Mouse (Mus musculus) megakaryocyte-erythroid progenitor cell, adult 5-6 weeks (primary cell): ENCODE data around the gene Zcchc14. TPM values are rescaled to one million over a fixed set of nuclear protein-coding genes. Genes with fewer than 3 reads are reported as not detected.

ENCODE experiments used
- ATAC-seq: replicated peaks from 2 replicates; pipeline ENCODE4 v1.8.0; 2016; ENCODE audit warnings: mild to moderate bottlenecking, inconsistent platforms; ENCODE audit not compliant: severe bottlenecking, poor library complexity, low FRiP score, low TSS enrichment
- total RNA-seq, 2 experiments: library from RNA; stranded (forward) in 1 of 2; stranded (reverse) in 1 of 2; fragments of 200-1000, 215-1000 nt in 1 of 2; fragments of >200 nt in 1 of 2; fragmentation: Nextera tagmentation in 1 of 2; gene quantifications; 2 replicates each; pipeline ENCODE4 v1.2.3; 2014 to 2017

Gene Zcchc14
- total RNA-seq, 2 experiments from 2014 or later = not detected

DNA sequence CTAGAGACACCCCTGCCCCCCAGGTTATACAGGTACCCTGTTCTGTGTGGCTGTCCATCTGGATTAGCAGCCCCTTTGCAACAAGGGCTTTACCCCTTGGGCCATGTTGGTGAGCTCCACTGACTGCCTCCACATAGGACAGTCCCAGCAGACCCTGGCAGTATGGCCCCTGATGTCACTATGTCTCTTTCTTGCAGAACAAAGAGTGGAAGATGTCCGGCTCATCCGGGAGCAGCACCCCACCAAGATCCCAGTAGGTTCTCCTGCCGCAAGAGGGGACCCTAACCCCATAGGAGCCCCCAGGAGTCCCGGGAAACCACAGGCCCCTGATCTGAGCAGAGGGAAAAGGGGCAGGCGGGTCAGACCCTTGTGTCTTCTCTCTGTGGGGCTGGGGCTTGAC is 59.4 kb downstream of the Zcchc14 start:
- ATAC-seq = no peak

DNA sequence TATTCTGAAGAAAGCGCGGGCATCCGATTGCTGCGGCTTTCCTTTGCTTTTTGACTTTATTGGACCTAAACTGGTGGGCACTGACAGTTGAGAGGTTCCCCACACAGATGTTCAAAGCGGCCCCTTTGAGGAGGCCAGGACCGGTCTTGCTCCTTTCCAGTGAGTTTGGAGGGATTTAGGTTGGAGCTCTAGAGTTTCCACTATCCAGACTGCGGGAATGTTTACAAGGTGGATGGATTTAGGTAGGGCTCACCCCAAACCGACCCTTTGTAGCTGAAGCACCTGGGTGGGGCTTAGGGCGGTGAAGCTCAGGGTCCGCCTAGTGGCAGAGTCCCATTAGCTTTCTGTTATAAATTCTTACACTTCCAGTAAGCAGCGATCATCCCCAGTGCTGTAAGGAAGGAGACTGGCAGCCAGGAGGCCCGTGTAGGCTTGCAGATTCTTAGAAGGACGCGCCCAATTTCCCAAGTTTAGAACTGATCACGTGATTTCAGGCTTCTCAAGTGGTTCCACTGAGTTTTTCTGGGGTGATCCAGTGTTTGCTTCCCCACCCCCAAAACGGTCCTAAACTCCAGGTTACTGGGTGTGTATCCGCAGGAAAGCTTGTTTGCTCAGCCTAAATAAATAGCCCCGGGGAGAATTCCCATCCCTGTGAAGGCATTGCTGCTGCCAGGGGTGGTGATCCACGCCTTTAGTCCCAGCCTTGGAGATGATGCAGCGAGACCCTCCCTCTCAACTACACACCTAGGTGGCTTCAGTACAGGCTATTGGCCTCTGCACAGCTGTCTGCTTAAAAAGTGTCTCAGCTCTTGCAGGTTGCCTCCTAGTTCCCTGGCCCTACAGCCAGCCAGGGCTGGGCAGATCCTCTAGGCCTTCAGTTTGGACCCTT is 61.3 kb downstream of the Zcchc14 start:
- ATAC-seq = peak; percentile 71

DNA sequence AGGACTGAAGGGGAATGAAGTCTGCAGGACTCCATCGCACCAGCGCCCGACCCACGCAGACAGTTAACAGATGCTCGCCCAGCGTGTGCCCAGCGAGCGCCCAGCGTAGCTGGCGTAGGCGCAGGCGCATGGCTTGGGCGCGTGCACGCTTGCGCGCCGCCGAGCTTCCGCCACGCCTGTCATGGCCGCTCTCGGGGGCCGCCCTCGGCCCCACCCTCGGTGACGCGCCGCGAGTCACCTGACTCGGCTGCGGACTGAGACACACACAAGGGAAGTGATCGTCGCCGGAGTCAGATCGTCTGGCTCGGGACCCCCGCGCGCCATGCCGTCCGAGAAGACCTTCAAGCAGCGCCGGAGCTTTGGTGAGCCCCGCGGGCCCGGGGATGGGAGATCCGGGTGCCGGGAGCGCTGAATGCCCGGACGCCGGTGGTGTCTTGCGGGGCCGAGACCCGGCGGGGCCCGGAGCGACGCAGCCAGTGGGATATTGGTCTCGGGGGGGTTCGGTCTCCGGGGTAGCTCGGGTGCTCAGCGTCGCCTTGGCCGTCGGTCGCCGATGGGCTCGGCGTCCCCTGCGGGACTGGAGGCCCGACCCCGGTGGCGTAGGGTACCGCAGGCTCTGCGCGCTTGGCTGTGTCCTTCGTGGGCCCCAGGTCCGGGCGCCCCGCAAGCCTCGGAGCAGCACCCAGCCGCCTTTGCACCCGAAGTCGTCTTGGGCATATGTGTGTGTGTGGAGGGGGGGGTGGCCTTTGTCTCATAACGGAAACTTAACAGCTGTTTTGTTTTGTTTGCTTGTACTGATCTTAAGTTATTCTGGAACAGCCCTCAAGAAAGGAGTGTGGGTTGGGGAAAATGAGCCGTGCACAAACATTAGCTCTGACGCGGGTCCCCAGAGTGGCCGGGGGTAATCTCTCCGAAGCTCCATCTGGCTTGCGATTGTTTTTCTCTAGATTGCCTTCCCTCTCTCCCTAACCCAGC is 62.2 kb downstream of the Zcchc14 start, which contains the start of gene Map1lc3b:
TSS of gene Map1lc3b (plus strand) at position 159 of the 975 bp plus-strand sequence.
- peak; percentile 43 for ATAC-seq

DNA sequence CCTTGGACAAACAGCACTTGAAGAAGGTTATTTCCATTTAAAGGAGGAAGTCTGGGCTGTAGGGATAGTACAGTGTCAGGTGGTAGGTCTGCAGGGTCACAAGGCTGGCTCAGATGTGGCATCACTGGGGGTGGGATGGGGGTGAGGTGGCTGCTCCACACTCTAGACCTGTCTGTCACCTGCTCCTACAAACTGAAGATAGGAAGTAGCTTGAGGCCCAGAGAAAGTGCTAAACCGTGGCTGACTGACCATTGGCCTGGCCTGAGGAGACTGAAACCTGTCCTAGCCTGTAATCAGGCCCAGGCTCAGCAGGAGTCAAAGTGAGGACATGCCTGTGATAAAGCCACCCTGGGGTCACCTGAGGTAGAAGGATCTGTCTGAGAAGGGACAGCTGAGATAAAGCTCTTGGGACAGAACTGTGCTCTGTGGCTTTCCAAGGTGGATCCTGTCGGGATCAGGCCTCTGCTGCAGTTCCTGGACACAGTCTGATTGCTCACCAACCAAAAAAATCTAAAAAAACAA is 63.4 kb downstream of the Zcchc14 start:
- no peak for ATAC-seq

DNA sequence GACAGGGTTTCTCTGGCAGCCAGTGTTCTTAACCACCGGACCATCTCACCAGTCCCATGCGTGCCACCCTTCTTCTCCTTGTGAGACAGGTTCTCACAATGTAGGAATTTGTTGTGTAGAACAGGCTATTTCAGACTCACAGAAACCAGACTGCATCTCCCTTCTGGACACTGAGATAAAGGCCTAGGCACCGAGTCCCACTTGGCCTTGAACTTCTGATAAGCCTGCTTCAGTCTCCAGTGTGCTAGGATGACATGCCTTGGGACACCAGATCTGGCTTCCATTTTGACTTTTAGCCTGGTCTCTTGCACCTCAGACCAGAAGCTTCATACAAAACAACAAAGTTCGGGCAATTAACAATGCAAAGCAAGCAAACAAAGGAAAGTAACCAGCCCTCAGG is 64.0 kb downstream of the Zcchc14 start:
- peak; percentile 47 for ATAC-seq

DNA sequence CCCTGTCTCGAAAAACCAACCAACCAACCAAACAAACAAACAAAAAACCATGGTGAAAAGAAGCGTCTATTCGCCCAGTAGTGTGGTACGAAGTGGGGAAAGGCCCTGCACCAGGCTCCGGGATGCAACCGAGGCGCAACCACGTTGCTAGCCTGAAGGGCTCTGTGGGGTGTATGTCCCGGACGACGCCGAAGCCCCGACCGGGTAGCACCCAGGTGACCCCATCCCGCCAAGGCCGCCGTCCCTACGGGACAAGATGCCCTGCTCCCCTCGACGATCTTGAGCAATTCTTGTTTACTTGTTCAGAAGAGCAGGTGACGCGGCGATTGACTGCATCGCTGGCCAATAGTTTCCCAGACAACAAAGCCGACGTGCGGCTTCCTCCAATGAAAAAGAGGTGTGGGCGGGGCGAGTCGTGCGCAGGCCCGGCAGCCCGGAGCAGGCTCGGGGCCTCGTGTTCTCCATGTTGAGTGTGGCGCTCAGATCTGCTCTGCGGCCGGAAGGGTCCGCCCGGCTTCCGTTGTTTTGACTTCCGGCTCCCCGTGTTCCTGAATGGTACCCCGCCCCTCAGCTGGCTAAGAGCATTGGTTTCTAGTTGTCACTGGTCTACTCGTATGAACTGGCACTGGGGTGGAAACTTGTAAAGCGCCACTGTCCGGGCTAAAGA is 67.4 kb downstream of the Zcchc14 start:
- peak; percentile 95 for ATAC-seq

DNA sequence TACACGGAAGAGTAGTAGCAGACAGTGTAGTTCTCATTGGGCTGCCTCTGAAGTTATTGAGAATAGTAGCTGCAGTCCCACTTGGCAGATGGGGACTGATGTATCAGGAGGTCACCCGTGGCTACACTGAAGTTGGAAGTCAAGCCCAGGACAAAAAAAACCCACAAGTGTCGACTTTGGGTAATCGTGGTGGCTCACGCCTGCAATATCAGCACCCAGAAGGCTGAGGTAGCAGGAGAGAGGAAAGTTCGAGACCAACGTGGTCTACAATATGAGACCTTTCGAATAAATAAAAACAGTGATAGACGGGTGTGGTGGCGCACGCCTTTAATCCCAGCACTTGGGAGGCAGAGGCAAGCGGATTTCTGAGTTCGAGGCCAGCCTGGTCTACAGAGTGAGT is 68.0 kb downstream of the Zcchc14 start:
- no peak for ATAC-seq

DNA sequence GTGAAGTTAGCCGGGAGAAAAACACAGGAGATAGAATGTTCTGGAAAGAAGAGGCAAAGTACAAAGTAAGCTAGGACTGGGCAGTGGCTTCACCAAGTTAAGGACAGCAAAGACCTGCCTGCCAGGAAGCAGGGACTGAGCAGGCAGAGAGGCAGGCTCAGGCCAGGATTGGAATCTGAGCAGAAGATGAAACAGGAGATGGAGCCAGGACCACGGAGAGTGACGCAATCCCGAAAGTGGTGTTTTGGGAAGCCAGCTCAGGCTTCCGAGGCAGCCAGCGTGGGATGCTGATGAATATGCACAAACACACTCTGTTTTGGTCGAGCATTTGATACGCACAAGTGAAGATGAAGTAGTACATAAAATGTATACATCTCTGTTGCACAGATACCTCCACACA is 69.0 kb downstream of the Zcchc14 start:
- ATAC-seq = no peak

DNA sequence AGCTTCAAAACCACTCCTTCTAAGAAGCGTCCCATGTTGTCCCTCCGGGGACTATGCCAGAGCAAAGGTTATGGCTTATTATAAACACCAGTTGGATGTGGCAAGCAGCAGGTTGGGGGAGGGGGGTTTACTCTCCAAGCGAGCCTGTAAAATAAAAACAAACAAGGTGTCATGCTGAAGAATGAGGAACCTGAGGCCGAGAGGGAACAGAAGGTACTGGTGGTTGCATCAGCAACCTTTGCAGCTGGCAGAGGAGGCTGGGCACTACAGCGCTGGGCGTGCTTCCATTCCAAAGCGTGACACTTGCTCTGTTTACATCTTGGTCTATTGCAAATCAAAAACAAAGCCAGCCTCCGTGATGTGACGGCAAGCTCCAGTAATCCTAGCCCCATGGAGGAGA is 72.2 kb downstream of the Zcchc14 start:
- no peak for ATAC-seq

DNA sequence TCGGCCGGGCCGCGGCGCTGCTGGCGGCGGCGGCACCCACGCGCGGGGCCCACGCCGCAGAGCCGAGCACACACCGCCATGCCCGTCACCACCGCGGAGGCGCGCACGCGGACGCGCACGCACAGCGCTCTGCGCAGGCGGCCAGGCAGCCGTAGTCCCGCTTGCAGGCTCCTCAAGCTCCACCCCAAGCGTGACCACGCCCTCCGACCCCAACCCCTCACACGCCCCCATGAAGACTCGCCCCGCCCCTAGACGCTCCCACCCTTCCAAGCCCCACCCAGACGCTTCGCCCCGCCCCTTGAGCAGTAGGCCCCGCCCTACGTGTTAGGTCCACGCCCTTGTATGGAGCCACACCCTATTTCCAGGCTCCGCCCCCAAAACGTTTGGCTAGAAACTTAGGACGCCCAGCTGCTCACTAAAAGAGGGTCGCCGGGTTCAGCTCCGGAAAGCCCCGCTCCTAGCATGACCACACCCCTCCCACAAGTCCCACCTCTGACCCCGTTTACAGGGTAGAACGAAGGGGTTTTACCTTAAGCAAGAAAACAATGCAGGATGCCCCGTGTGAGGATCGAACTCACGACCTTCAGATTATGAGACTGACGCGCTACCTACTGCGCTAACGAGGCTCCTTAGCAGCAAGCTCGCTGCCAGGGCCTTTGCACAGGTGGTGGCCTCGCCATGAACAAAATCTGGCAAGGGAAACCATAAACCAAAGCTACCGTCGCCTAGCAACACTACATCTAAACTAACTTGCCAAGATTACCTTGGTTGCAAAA is 73.8 kb downstream of the Zcchc14 start, which contains the start of gene Fbxo31:
TSS of gene Fbxo31 (minus strand) at position 131 of the 776 bp plus-strand sequence.
- peak; percentile 89 for ATAC-seq

DNA sequence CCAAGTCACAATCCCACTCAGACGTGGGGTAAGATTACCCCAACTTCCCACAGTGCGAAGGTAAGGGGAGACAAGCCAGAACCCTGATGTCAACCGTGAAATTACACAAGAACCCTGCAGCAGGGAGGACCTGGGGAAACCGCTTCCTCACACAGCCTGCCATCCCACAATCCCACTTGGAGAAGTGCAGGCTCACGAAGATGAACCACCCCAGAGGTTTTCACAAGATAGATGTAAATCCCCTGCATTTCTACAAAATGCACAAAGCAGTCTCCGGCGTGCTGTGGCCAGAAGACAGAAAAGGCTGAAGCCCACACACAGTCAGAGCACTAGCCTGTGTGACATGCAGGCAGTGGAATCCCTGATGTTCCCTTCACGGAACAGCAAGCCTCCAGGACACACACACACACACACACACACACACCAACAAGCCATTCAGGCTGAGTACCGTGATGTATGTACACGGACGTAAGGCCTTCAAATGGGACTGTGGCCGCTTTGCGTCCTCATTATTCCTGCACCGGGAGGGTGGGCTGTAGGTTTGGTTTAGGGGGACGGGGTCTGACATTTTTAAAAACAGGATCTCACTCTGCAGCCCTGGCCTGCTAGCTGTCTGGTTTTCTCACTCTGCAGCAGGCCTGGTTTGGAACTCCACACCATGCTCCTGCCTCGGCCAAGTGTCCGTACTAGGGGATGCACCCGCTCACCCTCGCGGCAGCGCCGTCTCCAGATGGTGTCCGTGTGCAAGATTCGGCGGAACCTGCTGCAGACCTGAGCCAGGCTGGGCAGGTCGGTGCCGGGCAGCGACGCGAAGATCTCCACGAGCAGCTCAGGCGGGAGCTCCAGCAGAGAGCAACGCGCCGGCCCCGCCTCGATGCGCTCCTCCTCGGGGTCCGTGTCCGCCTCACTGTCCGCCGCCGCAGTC is 74.7 kb downstream of the Zcchc14 start:
- peak; percentile 27 for ATAC-seq

DNA sequence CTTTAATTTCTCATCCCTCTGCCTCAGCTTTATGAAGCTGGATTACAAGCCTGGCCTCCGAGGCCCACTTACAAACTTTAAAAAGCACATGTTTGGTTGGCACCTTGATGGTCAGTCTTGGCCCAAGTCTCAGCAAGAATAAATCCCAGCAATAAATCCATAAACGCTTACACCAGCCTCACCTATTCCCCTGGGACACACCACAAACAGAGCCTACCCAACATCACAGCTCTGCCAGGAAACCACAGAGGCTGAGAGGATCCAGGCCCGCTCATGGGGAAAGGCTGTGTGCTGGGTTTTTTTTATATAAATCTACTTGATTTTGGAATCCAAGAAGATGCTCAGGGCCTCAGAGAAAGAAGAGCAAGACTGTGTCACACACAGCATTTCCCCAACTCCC is 77.0 kb downstream of the Zcchc14 start:
- no peak for ATAC-seq

DNA sequence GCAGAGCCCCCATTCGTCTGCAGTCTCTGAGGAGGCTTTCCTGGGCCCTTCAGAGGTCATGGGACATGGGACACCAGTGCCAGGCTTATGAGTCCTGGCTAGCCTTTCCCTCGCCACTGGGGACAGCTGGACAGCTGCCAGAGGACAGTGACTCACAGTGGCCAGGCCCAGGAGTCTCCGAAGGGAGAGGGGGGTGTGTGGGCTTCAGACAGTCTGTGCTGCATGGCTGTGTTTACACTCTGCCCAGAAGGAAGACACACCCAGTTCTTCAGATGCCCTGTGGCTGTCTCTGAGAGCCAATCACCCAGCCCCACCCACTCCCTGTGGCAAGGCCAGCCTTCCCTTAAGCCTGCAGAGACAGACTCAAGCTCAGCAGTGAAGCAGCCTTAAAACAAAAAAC is 79.4 kb downstream of the Zcchc14 start:
- ATAC-seq = peak; percentile 88

DNA sequence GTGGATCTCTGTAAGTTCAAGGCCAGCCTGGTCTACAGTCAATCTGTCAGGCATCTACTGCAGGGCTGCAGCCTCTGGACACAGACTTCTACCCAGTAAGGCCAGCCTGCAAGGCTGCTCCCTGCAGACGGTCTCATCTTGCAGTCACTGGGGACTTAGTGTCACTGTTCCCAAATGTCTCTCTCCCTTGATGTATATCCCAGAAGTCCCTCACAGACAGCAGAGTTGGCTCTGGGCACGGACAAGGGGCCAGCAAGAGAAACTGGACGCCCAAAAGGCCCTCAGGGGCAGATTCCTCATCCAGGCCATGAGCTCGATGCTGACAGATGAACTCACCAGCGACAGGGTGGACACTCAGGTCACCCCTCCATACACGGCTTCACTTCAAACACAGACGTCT is 80.6 kb downstream of the Zcchc14 start:
- no peak for ATAC-seq

DNA sequence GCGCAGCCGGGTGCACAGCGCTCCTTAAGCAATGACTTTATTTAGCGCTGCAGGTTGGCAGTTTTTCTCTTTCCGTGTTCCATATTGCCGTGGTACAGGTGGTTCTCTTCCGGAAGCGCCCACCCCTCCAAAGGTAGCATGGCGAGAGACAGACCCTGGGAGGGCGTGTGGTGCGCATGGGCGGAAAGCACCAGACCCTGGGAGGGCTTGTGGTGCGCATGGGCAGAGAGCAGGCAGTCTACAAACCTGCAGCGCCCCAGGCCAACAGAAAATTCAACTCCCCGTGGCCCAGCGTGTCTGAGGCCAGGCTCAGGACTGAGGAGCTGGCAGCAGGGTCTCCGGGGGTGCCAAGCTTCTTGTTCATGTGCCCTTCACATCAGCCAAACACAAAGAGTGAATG is 81.9 kb downstream of the Zcchc14 start:
- ATAC-seq = no peak

DNA sequence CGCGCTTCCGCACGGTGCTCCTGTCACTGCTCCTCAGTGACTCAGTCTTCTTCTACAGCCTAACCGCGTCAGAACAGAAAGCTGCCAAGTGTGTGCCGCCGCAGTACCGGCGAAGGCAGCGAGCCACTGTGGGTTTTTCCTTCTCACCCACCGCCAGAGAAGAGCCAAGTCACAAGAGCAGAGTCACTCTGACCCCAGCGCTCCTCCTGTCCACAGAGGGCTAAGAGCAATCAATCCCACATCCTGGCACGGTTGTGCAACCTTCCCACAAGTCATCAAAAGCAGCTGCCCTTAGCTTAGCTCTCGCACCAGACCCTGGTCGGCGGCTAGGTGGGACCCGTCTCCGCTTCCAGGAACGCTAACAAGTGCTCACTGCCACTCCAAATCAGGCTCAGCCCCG is 82.4 kb downstream of the Zcchc14 start:
- ATAC-seq = no peak

DNA sequence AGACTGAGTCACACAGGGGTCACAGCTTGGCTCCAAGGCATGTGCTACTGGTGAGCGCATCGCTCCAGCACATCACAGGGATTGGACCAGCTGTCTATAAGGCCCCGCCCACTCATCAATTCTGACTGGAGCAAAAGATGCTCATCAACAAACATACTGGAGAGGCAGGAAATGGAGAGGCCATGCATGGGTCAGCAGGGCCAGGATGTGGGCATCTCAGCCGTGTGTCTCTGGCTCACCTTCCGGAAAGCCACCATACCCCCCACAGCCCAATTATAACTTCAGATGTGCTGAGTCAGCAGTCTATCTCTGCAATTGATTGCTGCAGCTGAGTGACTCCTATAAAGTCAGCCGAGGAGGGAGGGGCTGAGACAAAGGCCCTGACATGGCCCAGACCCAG is 84.4 kb downstream of the Zcchc14 start:
- ATAC-seq = no peak

DNA sequence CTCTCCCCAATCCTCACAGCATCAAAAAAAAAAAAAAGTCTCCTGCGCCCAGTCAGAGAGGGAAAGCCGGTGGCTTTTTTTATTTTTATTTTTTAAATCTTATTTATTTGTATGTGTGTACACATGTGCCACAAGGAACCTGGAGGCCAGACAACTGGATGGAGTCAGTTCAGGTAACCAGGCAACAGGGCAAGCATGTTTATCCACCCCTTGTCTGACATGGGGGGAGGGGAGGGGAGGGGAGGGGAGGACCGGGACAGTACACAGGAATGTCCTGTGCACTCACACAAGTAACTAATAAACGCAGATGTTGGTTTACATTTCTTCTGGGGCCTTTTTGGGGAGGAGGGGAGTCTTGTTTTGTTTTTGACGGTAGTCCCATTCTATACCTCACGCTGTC is 89.0 kb downstream of the Zcchc14 start:
- no peak for ATAC-seq
